Mouse (Mus musculus): Measurements from ENCODE around the gene Nr2f6. TPM values are rescaled to one million over a fixed set of nuclear protein-coding genes. Genes with fewer than 3 reads are reported as not detected.

Gene Nr2f6
- total and polyA plus RNA-seq, 3 experiments, result 11.8 to 25.2 (median 14.2) TPM

DNA sequence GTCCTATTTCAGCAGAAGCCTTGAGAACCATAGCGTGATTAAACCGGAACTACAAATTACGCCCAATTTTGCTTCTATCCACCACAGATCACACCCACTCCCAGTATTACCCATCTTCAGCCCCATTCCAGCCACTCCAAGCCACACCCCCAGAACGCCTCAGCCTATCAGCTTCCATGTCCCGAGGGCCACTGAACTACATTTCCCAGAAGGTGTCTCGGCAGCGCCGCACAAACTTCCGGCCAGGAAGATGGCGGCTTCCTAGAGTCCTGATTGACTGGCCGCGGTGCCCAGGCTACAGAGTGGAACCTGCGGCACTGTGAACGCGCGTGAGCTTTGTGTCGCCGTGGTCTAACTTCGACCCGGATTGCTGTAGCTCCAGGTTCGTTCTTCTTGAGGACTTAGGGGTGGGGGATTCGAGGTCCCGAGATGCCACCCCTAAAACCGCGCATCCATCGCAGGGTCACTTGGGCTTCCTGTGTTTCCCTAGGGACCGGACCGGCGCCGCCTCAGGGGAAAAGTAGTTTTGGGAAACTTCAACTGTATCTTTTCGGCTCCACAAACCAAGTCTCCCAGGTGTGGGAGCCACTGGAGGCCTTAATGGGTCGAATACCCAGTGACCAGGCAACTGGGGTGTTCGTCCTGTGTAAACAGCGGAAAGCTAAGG lies 15.0 kb upstream of the Nr2f6 start, which contains the start of gene Babam1 (continued):
- TF ChIP-seq ZKSCAN1 (IDR thresholded peaks at IDR 0.05; ENCODE audit: borderline replicate concordance, low read depth, low read length), result no peak
- TF ChIP-seq NRF1 (IDR thresholded peaks at IDR 0.05; ENCODE audit: low read depth, low read length), result peak; percentile 56; the same call in 1 of the 2 replicates
- TF ChIP-seq POLR2A (IDR thresholded peaks at IDR 0.05; ENCODE audit: low read depth, low read length), result peak; percentile 88
- no peak for TF ChIP-seq PAX5 (IDR thresholded peaks at IDR 0.05; ENCODE audit: low read length)
- TF ChIP-seq MAFK (IDR thresholded peaks at IDR 0.05; ENCODE audit: insufficient replicate concordance, low read length), result no peak
- TF ChIP-seq RCOR1 (conservative IDR thresholded peaks at IDR 0.05; ENCODE audit: low read depth, low read length), result no peak
- TF ChIP-seq CHD1 (IDR thresholded peaks at IDR 0.05; ENCODE audit: low read depth, low read length), result no peak
- TF ChIP-seq ZNF384 (IDR thresholded peaks at IDR 0.05; ENCODE audit: low read depth, low read length), result no peak
- no peak for TF ChIP-seq ETS1 (conservative IDR thresholded peaks at IDR 0.05; ENCODE audit: low read depth, low read length)
- no peak for TF ChIP-seq MEF2A (IDR thresholded peaks at IDR 0.05; ENCODE audit: borderline replicate concordance, low read depth, low read length)
- TF ChIP-seq ZMIZ1 (IDR thresholded peaks at IDR 0.05; ENCODE audit: low read depth, low read length), result peak; percentile 71; the same call in 1 of the 2 replicates
- no peak for TF ChIP-seq SMC3 (IDR thresholded peaks at IDR 0.05; ENCODE audit: low read depth, low read length)
- TF ChIP-seq JUN (IDR thresholded peaks at IDR 0.05; ENCODE audit: insufficient read depth, low read depth, low read length), result no peak
- TF ChIP-seq POLR2AphosphoS2 (IDR thresholded peaks at IDR 0.05; ENCODE audit: low read depth, low read length), result no peak
- peak; percentile 38; the same call in 1 of the 2 replicates for TF ChIP-seq GABPA (IDR thresholded peaks at IDR 0.05; ENCODE audit: insufficient replicate concordance, low read depth, low read length)
- TF ChIP-seq E2F4 (IDR thresholded peaks at IDR 0.05; ENCODE audit: insufficient replicate concordance, low read depth, low read length), result no peak
- peak; percentile 68; the same call in 1 of the 2 replicates for TF ChIP-seq SIN3A (IDR thresholded peaks at IDR 0.05; ENCODE audit: low read length)
- TF ChIP-seq USF1 (IDR thresholded peaks at IDR 0.05; ENCODE audit: low read depth, low read length), result no peak
- no peak; the same call in 1 of the 2 replicates for TF ChIP-seq BHLHE40 (IDR thresholded peaks at IDR 0.05; ENCODE audit: low read depth, low read length)
- no peak for TF ChIP-seq MAX (IDR thresholded peaks at IDR 0.05; ENCODE audit: low read length)
- TF ChIP-seq MYC (IDR thresholded peaks at IDR 0.05; ENCODE audit: low read depth, low read length), result no peak
- no peak for TF ChIP-seq ZC3H11A (IDR thresholded peaks at IDR 0.05; ENCODE audit: low read depth, low read length)
- peak; percentile 99 for TF ChIP-seq HCFC1 (IDR thresholded peaks at IDR 0.05; ENCODE audit: low read depth, low read length)

DNA sequence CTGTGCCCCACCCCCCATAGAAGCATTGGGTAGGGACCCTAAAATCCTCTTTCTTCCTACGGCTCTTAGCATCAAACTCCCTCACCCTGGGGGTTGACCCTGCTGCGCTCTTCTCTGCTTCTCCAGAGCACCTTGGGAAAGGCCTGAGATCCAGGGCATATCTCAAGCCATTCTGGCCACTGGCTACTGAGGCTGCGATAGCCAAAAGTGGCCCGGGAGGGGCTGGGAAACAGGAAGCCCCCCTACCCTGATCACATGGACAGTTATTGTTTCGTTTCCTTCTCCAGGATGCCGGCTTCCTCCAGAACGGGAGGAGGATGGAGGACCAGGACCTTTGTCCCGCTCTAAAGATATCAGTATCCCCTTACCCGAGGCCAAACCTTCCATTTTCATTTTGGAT lies 13.9 kb upstream of the Nr2f6 start, which contains the start of gene Ushbp1:
Gene Ushbp1 (minus strand): TSS at position 174 of the 400 bp plus-strand sequence.
- Histone ChIP-seq H3K9me3 (replicated peaks; ENCODE audit: low read length) (no peaks in the 10 kb centered on the region), H3K27me3 (replicated peaks) (no peaks in the 10 kb centered on the region), H3K4me1 (ENCODE audit: control insufficient read depth in 1 of 2, insufficient read depth in 2 of 2) (peaks cover 13 to 49% of the 10 kb centered on the region in 2 experiments), H3K4me2 (ENCODE audit: insufficient read depth, low read depth, poor library complexity, severe bottlenecking) (peak within 1 kb of the TSS; percentile 89), H3K9ac (ENCODE audit: insufficient read depth, low read depth) (peak within 1 kb of the TSS; percentile 60), H3K79me2 (replicated peaks; ENCODE audit: control insufficient read depth, extremely low read depth, insufficient read depth, poor library complexity, severe bottlenecking) (peaks cover 6% of the 10 kb centered on the region; the same call in 1 of the 2 replicates), H3K27ac (ENCODE audit: insufficient read depth, low read depth) (peak within 1 kb of the TSS; percentile 21), H3K36me3 (replicated peaks in 1 of 2; ENCODE audit: control insufficient read depth in 1 of 2, insufficient read depth in 1 of 2, low read length in 1 of 2) (peaks cover 15 to 23% of the 10 kb centered on the region in 2 experiments), H3K4me3 (replicated peaks in 1 of 3; ENCODE audit: low read depth in 2 of 3, low read length in 2 of 3, poor library complexity in 1 of 3) (peak within 1 kb of the TSS; percentile 36 to 89 (median 49))
- in situ Hi-C loops (cut with MboI; ENCODE audit: low pct_ligation_motif_present, low pct_unique_long_range_greater_than_20kb, low sequenced_read_pairs), result no loop called here
- dilution Hi-C loops (cut with MboI; ENCODE audit: extremely low pct_ligation_motif_present, extremely low pct_unique_long_range_greater_than_20kb, low sequenced_read_pairs), result no loop called here
- TF ChIP-seq RCOR1 (conservative IDR thresholded peaks at IDR 0.05; ENCODE audit: low read depth, low read length) (no peak), JUN (IDR thresholded peaks at IDR 0.05; ENCODE audit: insufficient read depth, low read depth, low read length) (no peak), CHD2 (IDR thresholded peaks at IDR 0.05; ENCODE audit: low read length) (no peak), EP300 (IDR thresholded peaks at IDR 0.05; ENCODE audit: low read length) (no peak), CTCF (conservative IDR thresholded peaks at IDR 0.05 in 1 of 2, IDR thresholded peaks at IDR 0.05 in 1 of 2; ENCODE audit: low read depth in 2 of 2, low read length in 2 of 2) (no peak), RAD21 (IDR thresholded peaks at IDR 0.05; ENCODE audit: low read depth, low read length) (no peak), JUND (conservative IDR thresholded peaks at IDR 0.05; ENCODE audit: low read depth, low read length) (no peak), TCF12 (IDR thresholded peaks at IDR 0.05; ENCODE audit: low read depth, low read length) (no peak), NRF1 (IDR thresholded peaks at IDR 0.05; ENCODE audit: low read depth, low read length) (no peak), ZNF384 (IDR thresholded peaks at IDR 0.05; ENCODE audit: low read depth, low read length) (no peak), MYC (IDR thresholded peaks at IDR 0.05; ENCODE audit: low read depth, low read length) (no peak), E2F4 (IDR thresholded peaks at IDR 0.05; ENCODE audit: insufficient replicate concordance, low read depth, low read length) (no peak), ETS1 (conservative IDR thresholded peaks at IDR 0.05; ENCODE audit: low read depth, low read length) (no peak), KAT2A (IDR thresholded peaks at IDR 0.05; ENCODE audit: insufficient replicate concordance, low read length) (no peak), BHLHE40 (IDR thresholded peaks at IDR 0.05; ENCODE audit: low read depth, low read length) (no peak), POLR2AphosphoS2 (IDR thresholded peaks at IDR 0.05; ENCODE audit: low read depth, low read length) (no peak), HCFC1 (IDR thresholded peaks at IDR 0.05; ENCODE audit: low read depth, low read length) (no peak), USF1 (IDR thresholded peaks at IDR 0.05; ENCODE audit: low read depth, low read length) (no peak), SIN3A (IDR thresholded peaks at IDR 0.05; ENCODE audit: low read length) (no peak)
- no peak for DNase-seq (ENCODE audit: extremely low read depth)
